Mouse (Mus musculus): ENCODE results near the gene Ldoc1.

GRCm38 (mm10) chrX:61710131-61710530 is 834 bp downstream of the Ldoc1 start:
- TF ChIP-seq CTCF (IDR thresholded peaks at IDR 0.05; ENCODE audit: insufficient read depth, low read length) (no peak), POLR2A (IDR thresholded peaks at IDR 0.05; ENCODE audit: borderline replicate concordance, extremely low read depth, low read depth, low read length) (no peak)
